Mouse (Mus musculus) megakaryocyte, embryonic 14.5 days (primary cell): Measurements from ENCODE around the gene Rhob. TPM values are rescaled to one million over a fixed set of nuclear protein-coding genes. Genes with fewer than 3 reads are reported as not detected.
A peak's percentile ranks its signal among the peaks of the same experiment; 100 is the strongest.

ENCODE experiments used
- H3K27me3 ChIP-seq: replicated peaks from 2 replicates; pipeline ENCODE3; 2012; ENCODE audit warnings: inconsistent platforms
- H3K36me3 ChIP-seq: replicated peaks from 2 replicates; pipeline ENCODE3; 2012; ENCODE audit warnings: low read length, inconsistent platforms, mixed read lengths
- H3K4me1 ChIP-seq: 2 replicates; pipeline ENCODE4 v1.6.1; 2012; ENCODE audit warnings: inconsistent platforms
- H3K4me3 ChIP-seq: replicated peaks from 2 replicates; pipeline ENCODE3; 2012; ENCODE audit warnings: moderate library complexity, mild to moderate bottlenecking, inconsistent platforms
- H3K9me3 ChIP-seq: 2 replicates; pipeline ENCODE4 v1.6.1; 2012; ENCODE audit warnings: inconsistent platforms
- FLI1 ChIP-seq: IDR thresholded peaks from 2 replicates; pipeline ENCODE4 v1.6.1; 2012; ENCODE audit warnings: low read length, inconsistent platforms, mixed read lengths
- GATA1 ChIP-seq: IDR thresholded peaks from 3 replicates; pipeline ENCODE4 v1.6.1; 2012; ENCODE audit warnings: mixed read lengths, low read length, inconsistent platforms, borderline replicate concordance
- polyA plus RNA-seq: library from polyadenylated mRNA; stranded (reverse); fragments of >175 nt; gene quantifications from 2 replicates; pipeline ENCODE4 v1.2.3, GENCODE M21; 2012; ENCODE audit warnings: low replicate concordance; ENCODE audit not compliant: insufficient read depth

Rhob gene
- polyA plus RNA-seq, 1 experiment: 146 TPM

GRCm38 (mm10) chr12:8527175-8527574 lies 27.4 kb upstream of the Rhob start:
- Histone ChIP-seq H3K27me3 (no peaks in the 10 kb centered on the region), H3K4me1 (peaks cover 31% of the 10 kb centered on the region), H3K9me3 (peaks cover under 1% of the 10 kb centered on the region), H3K4me3 (no peak overlapping the region), H3K36me3 (peaks cover 6% of the 10 kb centered on the region)
- TF ChIP-seq FLI1 (no peak), GATA1 (no peak)

GRCm38 (mm10) chr12:8524062-8524461 lies 24.3 kb upstream of the Rhob start:
- TF ChIP-seq GATA1 (no peak), FLI1 (no peak)
- H3K27me3 ChIP-seq: no peaks in the 10 kb centered on the region
- no peak overlapping the region for H3K4me3 ChIP-seq
- H3K4me1 ChIP-seq: peaks cover 62% of the 10 kb centered on the region
- peaks cover 6% of the 10 kb centered on the region for H3K36me3 ChIP-seq
- H3K9me3 ChIP-seq: no peaks in the 10 kb centered on the region

- peaks cover 70% of the 10 kb centered on the region for H3K4me1 ChIP-seq
- H3K4me3 ChIP-seq: no peak overlapping the region
- no peaks in the 10 kb centered on the region for H3K9me3 ChIP-seq
- TF ChIP-seq FLI1: no peak
- TF ChIP-seq GATA1: no peak
- peaks cover 6% of the 10 kb centered on the region for H3K36me3 ChIP-seq
- H3K27me3 ChIP-seq: no peaks in the 10 kb centered on the region
These were observed 22.9 kb upstream of the Rhob start for GRCm38 (mm10) chr12:8522711-8523110.

- H3K9me3 ChIP-seq: no peaks in the 10 kb centered on the region
- H3K4me1 ChIP-seq: peaks cover 72% of the 10 kb centered on the region
- peaks cover 6% of the 10 kb centered on the region for H3K36me3 ChIP-seq
- H3K4me3 ChIP-seq: peak overlapping the region; percentile 76
- H3K27me3 ChIP-seq: no peaks in the 10 kb centered on the region
- peak; percentile 93 for TF ChIP-seq GATA1
- TF ChIP-seq FLI1: peak; percentile 95
These were observed 21.7 kb upstream of the Rhob start for GRCm38 (mm10) chr12:8521375-8522047.

- peaks cover 8% of the 10 kb centered on the region for H3K36me3 ChIP-seq
- H3K4me1 ChIP-seq: peaks cover 63% of the 10 kb centered on the region
- H3K9me3 ChIP-seq: no peaks in the 10 kb centered on the region
- peak overlapping the region; percentile 54 for H3K4me3 ChIP-seq
- H3K27me3 ChIP-seq: no peaks in the 10 kb centered on the region
- TF ChIP-seq GATA1 (no peak), FLI1 (no peak)
These were observed 19.8 kb upstream of the Rhob start for GRCm38 (mm10) chr12:8519431-8520160.

- Histone ChIP-seq H3K9me3 (no peaks in the 10 kb centered on the region), H3K27me3 (no peaks in the 10 kb centered on the region), H3K4me3 (peak overlapping the region; percentile 79), H3K4me1 (peaks cover 46% of the 10 kb centered on the region), H3K36me3 (peaks cover 9% of the 10 kb centered on the region)
- no peak for TF ChIP-seq FLI1
- TF ChIP-seq GATA1: no peak
These were observed 11.5 kb upstream of the Rhob start for GRCm38 (mm10) chr12:8511037-8511882.

- no peak for TF ChIP-seq GATA1
- TF ChIP-seq FLI1: no peak
These were observed 10.6 kb upstream of the Rhob start for GRCm38 (mm10) chr12:8510317-8510988.

GRCm38 (mm10) chr12:8509693-8510092 lies 9.9 kb upstream of the Rhob start:
- no peaks in the 10 kb centered on the region for H3K27me3 ChIP-seq
- no peak for TF ChIP-seq GATA1
- no peak for TF ChIP-seq FLI1
- H3K36me3 ChIP-seq: peaks cover 3% of the 10 kb centered on the region
- peaks cover 48% of the 10 kb centered on the region for H3K4me1 ChIP-seq
- no peak overlapping the region for H3K4me3 ChIP-seq
- H3K9me3 ChIP-seq: no peaks in the 10 kb centered on the region

More at GRCm38 (mm10) chr12:8510317-8510988, 10.6 kb upstream of the Rhob start:
- Histone ChIP-seq H3K9me3 (no peaks in the 10 kb centered on the region), H3K4me3 (no peak overlapping the region), H3K4me1 (peaks cover 46% of the 10 kb centered on the region), H3K36me3 (peaks cover 6% of the 10 kb centered on the region), H3K27me3 (no peaks in the 10 kb centered on the region)

- H3K4me3 ChIP-seq: no peak overlapping the region
- no peaks in the 10 kb centered on the region for H3K9me3 ChIP-seq
- H3K36me3 ChIP-seq: no peaks in the 10 kb centered on the region
- TF ChIP-seq FLI1: no peak
- no peak for TF ChIP-seq GATA1
- no peaks in the 10 kb centered on the region for H3K27me3 ChIP-seq
- peaks cover 42% of the 10 kb centered on the region for H3K4me1 ChIP-seq
These were observed 7.3 kb upstream of the Rhob start for GRCm38 (mm10) chr12:8506954-8507707.
